Mouse (Mus musculus) cerebellum, postnatal 4 days (tissue): ENCODE results near the gene Zcchc13.
"Not testable (repeated sequence)": the region's sequence is repeated elsewhere in the genome, so short reads cannot be mapped to it uniquely, and the experiment has no call there.

Source experiments
- DNase-seq, 2 experiments: peaks; one replicate each; pipeline ENCODE4 v3.0.0; 2022; ENCODE audit warnings: low spot score in 2 of 2, mixed read lengths in 1 of 2

The Zcchc13 gene

DNA sequence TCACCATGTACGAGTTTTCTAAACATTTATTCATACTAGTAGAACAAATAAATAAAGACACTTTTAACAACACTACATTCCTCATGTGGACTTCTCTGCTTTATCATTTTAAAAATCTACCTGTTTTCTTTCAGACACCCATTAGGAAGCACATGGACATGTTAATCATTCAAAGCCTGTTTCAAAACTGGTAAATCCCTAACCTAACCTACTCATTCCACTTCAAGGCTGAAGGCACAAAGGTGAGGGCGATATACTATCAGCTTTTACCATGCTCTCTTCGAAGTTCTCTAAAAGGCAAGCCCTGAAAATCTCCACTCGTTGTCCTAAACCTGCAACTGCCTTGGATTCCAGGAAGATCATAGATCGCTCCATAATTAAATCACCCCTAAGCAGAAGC lies 8.2 kb downstream of the Zcchc13 start:
- no peak for DNase-seq

GRCm38 (mm10) chrX:103644301-103644700 lies 13.9 kb downstream of the Zcchc13 start:
- DNase-seq: no peak

- DNase-seq: no peak
Measured at GRCm38 (mm10) chrX:103652048-103652447, 21.7 kb downstream of the Zcchc13 start.

GRCm38 (mm10) chrX:103653021-103653420 lies 22.6 kb downstream of the Zcchc13 start:
- no peak for DNase-seq

DNA sequence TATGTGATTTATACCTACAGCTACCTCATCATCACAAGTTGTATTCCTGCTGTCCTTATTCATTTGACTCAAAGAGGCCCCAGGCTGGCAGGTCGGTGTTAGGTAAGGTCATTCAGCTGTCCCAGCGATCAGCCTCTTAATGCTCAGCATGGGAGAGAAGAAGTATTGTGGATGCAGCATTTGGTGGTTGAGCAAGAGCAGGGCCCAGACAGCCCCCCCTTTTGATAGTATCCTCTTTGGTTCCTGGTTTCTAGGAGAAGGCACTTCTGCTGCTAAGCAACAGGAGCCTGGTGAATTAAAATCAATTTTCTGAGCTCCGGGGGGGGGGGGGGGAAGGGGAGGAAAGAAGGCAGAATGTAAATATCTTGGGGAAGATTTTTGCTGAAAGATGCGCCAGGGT lies 28.6 kb downstream of the Zcchc13 start:
- no peak for DNase-seq

DNA sequence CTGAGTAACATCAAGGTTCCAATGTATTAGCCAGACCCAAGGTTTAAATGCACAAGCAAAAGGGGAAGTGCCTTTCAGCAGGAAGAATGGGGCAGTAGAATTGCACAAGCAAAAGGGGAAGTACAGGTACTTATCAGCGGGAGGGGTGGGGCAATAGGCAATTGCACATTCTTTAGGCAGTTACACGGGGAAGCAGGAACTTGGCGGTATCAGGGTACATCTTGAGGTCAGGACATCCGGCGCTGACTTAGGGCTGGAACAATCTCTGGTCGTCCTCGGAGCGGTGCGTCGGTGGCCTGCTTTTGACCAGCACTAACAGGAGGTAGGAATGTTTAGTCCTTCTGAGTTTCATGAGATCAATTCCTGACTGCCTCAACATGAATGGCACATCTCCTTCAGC lies 34.1 kb downstream of the Zcchc13 start:
- not testable (repeated sequence) for DNase-seq

DNA sequence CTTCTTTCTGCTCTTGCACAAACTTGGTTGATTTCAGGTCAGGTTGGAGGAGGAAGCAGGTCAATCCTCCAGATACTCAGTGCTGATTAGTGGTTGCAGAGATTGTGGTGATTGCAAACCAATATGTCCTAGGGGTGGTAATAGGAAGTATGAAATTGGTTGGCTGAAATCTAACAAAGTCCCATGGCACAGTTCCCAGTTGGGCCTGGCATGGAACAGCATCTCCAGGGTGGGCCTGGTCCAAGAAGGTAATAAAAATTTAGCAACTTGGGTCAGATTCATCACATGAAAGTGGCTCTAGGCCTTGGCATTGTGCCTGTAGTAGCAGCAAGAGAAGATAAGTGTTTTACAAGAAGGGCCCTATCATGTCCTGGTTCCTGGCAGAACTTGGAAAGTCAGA lies 39.9 kb downstream of the Zcchc13 start:
- no peak for DNase-seq

DNA sequence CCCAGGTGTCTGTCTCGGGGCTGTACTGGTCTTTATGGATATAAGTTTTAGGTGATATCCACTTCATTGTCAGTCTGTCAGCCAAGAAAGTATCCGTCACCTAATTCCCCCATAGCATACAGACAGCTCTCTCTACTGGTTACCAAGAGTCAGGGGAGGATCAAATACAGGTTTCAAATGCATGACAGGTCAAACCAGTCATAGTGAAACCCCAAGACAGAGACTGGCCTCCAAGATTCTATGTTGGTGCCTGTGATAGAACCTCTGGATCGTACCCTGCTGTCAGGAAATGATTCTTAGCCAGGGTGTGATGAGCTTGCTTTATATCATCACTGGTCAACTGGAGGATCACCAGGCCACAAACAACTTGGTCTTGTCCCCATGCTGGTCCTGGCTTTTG lies 43.4 kb downstream of the Zcchc13 start:
- DNase-seq: no peak

GRCm38 (mm10) chrX:103674674-103675073 lies 44.3 kb downstream of the Zcchc13 start:
- DNase-seq: no peak
